Mouse (Mus musculus) monocyte, adult 59 days (primary cell): ENCODE results near the gene Mrpl12. TPM values are rescaled to one million over a fixed set of nuclear protein-coding genes. Genes with fewer than 3 reads are reported as not detected.

Source experiments
- total RNA-seq, 2 experiments: library from RNA; stranded (reverse); gene quantifications; one replicate each; pipeline ENCODE4 v1.2.4; 2023

Gene Mrpl12
- 10 to 100 TPM; 25.0 to 26.6 TPM for total RNA-seq

GRCm38 (mm10) chr11:120484265-120484981 lies at the start of gene Mrpl12:
Gene Mrpl12, plus strand, starts transcription at chr11:120484613.

GRCm38 (mm10) chr11:120437152-120437856 lies 47.1 kb upstream of the Mrpl12 start, which contains the start of gene Nploc4:
Gene Nploc4, minus strand, starts transcription at chr11:120437708.

GRCm38 (mm10) chr11:120442344-120442743 lies 42.1 kb upstream of the Mrpl12 start, which contains the start of gene Tspan10:
Gene Tspan10, plus strand, starts transcription at chr11:120442644.

GRCm38 (mm10) chr11:120453306-120453705 lies 31.1 kb upstream of the Mrpl12 start, which contains the start of gene Pde6g:
Gene Pde6g, minus strand, starts transcription at chr11:120453500.

GRCm38 (mm10) chr11:120457772-120458751 lies 26.4 kb upstream of the Mrpl12 start, which contains the start of the genes Oxld1 and Ccdc137:
Gene Oxld1, minus strand, starts transcription at chr11:120458068.
Gene Ccdc137, plus strand, starts transcription at chr11:120458115.

GRCm38 (mm10) chr11:120467051-120467735 lies 17.2 kb upstream of the Mrpl12 start, which contains the start of gene Arl16:
Gene Arl16, minus strand, starts transcription at chr11:120467607.

GRCm38 (mm10) chr11:120491317-120492023 lies 7.1 kb downstream of the Mrpl12 start, which contains the start of gene Slc25a10:
Gene Slc25a10, plus strand, starts transcription at chr11:120491840.

GRCm38 (mm10) chr11:120530085-120530964 lies 45.9 kb downstream of the Mrpl12 start, which contains the start of gene Gcgr:
Gene Gcgr, plus strand, starts transcription at chr11:120530699.

Other genes with a start within 250 kb of the Mrpl12 start
- gene Actg1, start 136.1 kb upstream of the Mrpl12 start, total RNA-seq = 1,000 to 10,000 TPM; 2,824 to 3,098 TPM
- not detected for gene Fscn2, start 123.1 kb upstream of the Mrpl12 start, total RNA-seq
- gene Faap100, start 105.8 kb upstream of the Mrpl12 start, total RNA-seq = 10 to 100 TPM; 15.8 to 18.4 TPM
- 10 to 100 TPM; 52.6 to 67.1 TPM for gene Nploc4, start 46.9 kb upstream of the Mrpl12 start, total RNA-seq
- 10 to 100 TPM in 1 of 2 experiments, 1 to 10 TPM in 1; 1.9 to 17.2 TPM for gene Tspan10, start 42.0 kb upstream of the Mrpl12 start, total RNA-seq
- gene Pde6g, start 31.1 kb upstream of the Mrpl12 start, total RNA-seq = under 1 TPM in 1 of 2 experiments, not detected in 1; 0.36 TPM
- 1 to 10 TPM; 8.9 to 9.5 TPM for gene Oxld1, start 26.5 kb upstream of the Mrpl12 start, total RNA-seq
- 10 to 100 TPM; 11.6 to 12.6 TPM for gene Ccdc137, start 26.5 kb upstream of the Mrpl12 start, total RNA-seq
- gene Arl16, start 17.0 kb upstream of the Mrpl12 start, total RNA-seq = 10 to 100 TPM in 1 of 2 experiments, 1 to 10 TPM in 1; 7.8 to 11.3 TPM
- gene Slc25a10, start 7.2 kb downstream of the Mrpl12 start, total RNA-seq = 10 to 100 TPM; 11.1 to 14.2 TPM
- gene Gcgr, start 46.1 kb downstream of the Mrpl12 start, total RNA-seq = not detected
- gene Mcrip1, start 65.1 kb downstream of the Mrpl12 start, total RNA-seq = 10 to 100 TPM; 52.0 to 52.6 TPM
- not detected for gene Ppp1r27, start 66.5 kb downstream of the Mrpl12 start, total RNA-seq
- gene P4hb, start 88.6 kb downstream of the Mrpl12 start, total RNA-seq = 100 to 1,000 TPM; 348 to 375 TPM
- 100 to 1,000 TPM; 623 to 655 TPM for gene Arhgdia, start 97.0 kb downstream of the Mrpl12 start, total RNA-seq
- 100 to 1,000 TPM in 1 of 2 experiments, 10 to 100 TPM in 1; 90.1 to 103 TPM for gene Alyref, start 113.8 kb downstream of the Mrpl12 start, total RNA-seq
- gene Anapc11, start 113.8 kb downstream of the Mrpl12 start, total RNA-seq = 10 to 100 TPM; 55.8 to 56.4 TPM
- 1 to 10 TPM in 1 of 2 experiments, not detected in 1; 1.4 TPM for gene Npb, start 123.9 kb downstream of the Mrpl12 start, total RNA-seq
- 10 to 100 TPM; 66.8 to 75.4 TPM for gene Pcyt2, start 133.3 kb downstream of the Mrpl12 start, total RNA-seq
- 100 to 1,000 TPM; 122 to 125 TPM for gene Sirt7, start 140.6 kb downstream of the Mrpl12 start, total RNA-seq
- gene Mafg, start 149.0 kb downstream of the Mrpl12 start, total RNA-seq = 100 to 1,000 TPM in 1 of 2 experiments, 10 to 100 TPM in 1; 96.6 to 101 TPM
- under 1 TPM in 1 of 2 experiments, not detected in 1; 0.27 TPM for gene Pycr1, start 159.2 kb downstream of the Mrpl12 start, total RNA-seq
- gene Myadml2, start 163.5 kb downstream of the Mrpl12 start, total RNA-seq = not detected
- gene Notum, start 176.6 kb downstream of the Mrpl12 start, total RNA-seq = not detected
- gene Aspscr1, start 188.4 kb downstream of the Mrpl12 start, total RNA-seq = 10 to 100 TPM; 77.9 to 83.1 TPM
- 10 to 100 TPM; 34.6 to 45.6 TPM for gene Cenpx, start 229.1 kb downstream of the Mrpl12 start, total RNA-seq
- gene Lrrc45, start 229.3 kb downstream of the Mrpl12 start, total RNA-seq = 10 to 100 TPM; 30.5 to 36.0 TPM
- 1 to 10 TPM; 1.0 to 2.9 TPM for gene Rac3, start 236.9 kb downstream of the Mrpl12 start, total RNA-seq
- gene Dcxr, start 242.7 kb downstream of the Mrpl12 start, total RNA-seq = 10 to 100 TPM; 26.2 to 29.1 TPM
- gene Cbr2, start 247.5 kb downstream of the Mrpl12 start, total RNA-seq = 10 to 100 TPM; 11.8 to 24.2 TPM